Mouse (Mus musculus) megakaryocyte, embryonic 14.5 days (primary cell): ENCODE measurements around the gene Clpb. TPM values are rescaled to one million over a fixed set of nuclear protein-coding genes. Genes with fewer than 3 reads are reported as not detected.

ENCODE experiments used
- H3K27me3 ChIP-seq: replicated peaks from 2 replicates; pipeline ENCODE3; 2012; ENCODE audit warnings: inconsistent platforms
- H3K36me3 ChIP-seq: replicated peaks from 2 replicates; pipeline ENCODE3; 2012; ENCODE audit warnings: low read length, inconsistent platforms, mixed read lengths
- H3K4me1 ChIP-seq: 2 replicates; pipeline ENCODE4 v1.6.1; 2012; ENCODE audit warnings: inconsistent platforms
- H3K4me3 ChIP-seq: replicated peaks from 2 replicates; pipeline ENCODE3; 2012; ENCODE audit warnings: moderate library complexity, mild to moderate bottlenecking, inconsistent platforms
- H3K9me3 ChIP-seq: 2 replicates; pipeline ENCODE4 v1.6.1; 2012; ENCODE audit warnings: inconsistent platforms
- FLI1 ChIP-seq: IDR thresholded peaks from 2 replicates; pipeline ENCODE4 v1.6.1; 2012; ENCODE audit warnings: low read length, inconsistent platforms, mixed read lengths
- GATA1 ChIP-seq: IDR thresholded peaks from 3 replicates; pipeline ENCODE4 v1.6.1; 2012; ENCODE audit warnings: mixed read lengths, low read length, inconsistent platforms, borderline replicate concordance
- polyA plus RNA-seq: library from polyadenylated mRNA; stranded (reverse); fragments of >175 nt; gene quantifications from 2 replicates; pipeline ENCODE4 v1.2.3, GENCODE M21; 2012; ENCODE audit warnings: low replicate concordance; ENCODE audit not compliant: insufficient read depth

The Clpb gene
- polyA plus RNA-seq, 1 experiment: 18.4 TPM

DNA sequence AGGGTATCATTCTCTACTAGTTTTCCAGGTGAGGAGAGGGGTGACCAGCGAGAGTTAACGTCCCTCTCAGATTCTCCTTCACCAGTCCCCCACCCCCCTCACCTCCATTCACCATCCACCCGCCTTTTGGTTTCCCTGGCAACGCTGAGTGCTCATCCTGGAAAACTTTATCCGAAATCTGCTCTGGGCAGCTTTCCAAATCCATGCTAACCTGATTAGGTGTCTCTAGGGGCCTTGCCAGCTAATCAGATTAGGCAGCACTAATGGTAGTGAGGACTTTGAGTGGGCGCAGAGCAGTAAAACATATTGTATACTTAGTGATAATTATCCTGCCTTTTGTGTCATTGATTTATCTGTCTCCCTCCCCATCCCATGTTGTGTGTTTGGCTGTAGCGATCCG is 109.3 kb downstream of the Clpb start:
- Histone ChIP-seq H3K36me3 (peaks cover 59% of the 10 kb centered on the region), H3K4me3 (no peak overlapping the region), H3K9me3 (no peaks in the 10 kb centered on the region), H3K4me1 (peaks cover 10% of the 10 kb centered on the region), H3K27me3 (no peaks in the 10 kb centered on the region)
- no peak for TF ChIP-seq FLI1
- no peak for TF ChIP-seq GATA1

DNA sequence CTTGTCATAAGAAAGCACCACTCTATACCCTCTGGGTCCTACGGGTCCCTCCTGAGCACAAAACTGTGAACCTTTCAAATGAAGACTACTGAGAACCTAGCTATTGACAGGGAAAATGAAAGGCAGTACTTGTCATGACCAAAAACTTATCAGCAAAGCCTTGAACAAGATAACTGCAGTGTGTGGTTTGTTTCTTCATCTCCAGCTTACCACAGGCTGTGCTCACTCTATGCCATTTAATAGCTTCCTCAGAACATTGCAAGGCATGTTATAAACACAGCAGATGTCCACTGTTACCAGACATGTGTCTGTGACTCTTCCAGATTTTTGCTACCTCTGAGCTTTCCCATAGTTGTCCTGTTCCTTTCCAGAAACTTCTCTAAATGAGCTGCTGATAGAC is 113.6 kb downstream of the Clpb start:
- no peak overlapping the region for H3K4me3 ChIP-seq
- no peaks in the 10 kb centered on the region for H3K27me3 ChIP-seq
- TF ChIP-seq GATA1: no peak
- TF ChIP-seq FLI1: no peak
- H3K4me1 ChIP-seq: peaks cover 4% of the 10 kb centered on the region
- H3K9me3 ChIP-seq: no peaks in the 10 kb centered on the region
- H3K36me3 ChIP-seq: peaks cover 79% of the 10 kb centered on the region

- Histone ChIP-seq H3K27me3 (peaks cover 87% of the 10 kb centered on the region), H3K4me3 (no peak within 1 kb of the TSS)
Measured at GRCm38 (mm10) chr7:101817861-101818401, 154.5 kb downstream of the Clpb start, which contains the start of gene Phox2a. Gene Phox2a, plus strand, starts transcription at chr7:101818313.

GRCm38 (mm10) chr7:101820295-101821030 is 157.0 kb downstream of the Clpb start:
- H3K4me3 ChIP-seq: peak overlapping the region; percentile 87

More at GRCm38 (mm10) chr7:101817861-101818401, 154.5 kb downstream of the Clpb start, which contains the start of gene Phox2a:
- H3K36me3 ChIP-seq: no peaks in the 10 kb centered on the region
- H3K4me1 ChIP-seq: peaks cover 40% of the 10 kb centered on the region
- TF ChIP-seq GATA1: no peak
- TF ChIP-seq FLI1: no peak
- H3K9me3 ChIP-seq: peaks cover 24% of the 10 kb centered on the region

DNA sequence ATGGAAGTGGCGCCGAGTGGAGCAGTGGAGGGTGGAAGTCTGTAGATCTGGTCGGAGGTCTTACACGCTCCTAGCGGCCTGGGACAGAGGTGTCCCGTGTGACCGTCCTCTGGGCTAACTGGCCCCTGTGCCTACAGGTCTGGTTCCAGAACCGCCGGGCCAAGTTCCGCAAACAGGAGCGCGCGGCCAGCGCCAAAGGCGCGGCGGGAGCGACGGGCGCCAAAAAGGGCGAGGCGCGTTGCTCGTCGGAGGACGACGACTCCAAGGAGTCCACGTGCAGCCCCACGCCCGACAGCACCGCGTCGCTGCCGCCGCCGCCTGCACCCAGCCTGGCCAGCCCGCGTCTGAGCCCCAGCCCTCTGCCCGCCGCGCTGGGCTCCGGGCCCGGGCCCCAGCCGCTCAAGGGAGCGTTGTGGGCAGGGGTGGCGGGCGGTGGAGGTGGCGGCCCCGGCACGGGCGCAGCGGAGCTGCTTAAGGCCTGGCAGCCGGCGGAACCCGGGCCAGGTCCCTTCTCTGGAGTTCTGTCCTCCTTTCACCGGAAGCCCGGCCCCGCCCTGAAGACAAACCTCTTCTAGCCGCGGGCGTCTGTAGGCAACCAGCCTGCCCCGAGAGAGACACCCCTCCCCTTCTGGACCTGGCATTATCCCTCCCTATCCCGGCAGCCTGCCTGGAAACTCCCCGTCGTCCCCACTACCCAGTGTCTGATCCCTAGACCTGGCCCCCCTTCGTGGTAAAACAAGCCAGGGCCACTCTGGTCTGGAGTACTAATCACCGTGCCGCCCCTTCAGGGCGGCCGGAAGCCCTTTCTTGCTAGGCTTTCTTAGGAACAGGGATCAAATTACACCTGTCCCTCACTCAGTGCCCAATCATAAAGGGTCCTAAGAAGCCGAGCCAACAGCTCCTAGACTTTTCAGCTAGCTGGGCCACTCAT is 158.4 kb downstream of the Clpb start:
- H3K36me3 ChIP-seq: peaks cover 35% of the 10 kb centered on the region
- TF ChIP-seq FLI1: no peak
- H3K27me3 ChIP-seq: peaks cover 83% of the 10 kb centered on the region
- H3K9me3 ChIP-seq: peaks cover 5% of the 10 kb centered on the region; the same call in 1 of the 2 replicates
- peaks cover 40% of the 10 kb centered on the region for H3K4me1 ChIP-seq
- peak overlapping the region; percentile 89 for H3K4me3 ChIP-seq

More at GRCm38 (mm10) chr7:101820295-101821030, 157.0 kb downstream of the Clpb start:
- peaks cover 40% of the 10 kb centered on the region for H3K4me1 ChIP-seq
- H3K27me3 ChIP-seq: peaks cover 86% of the 10 kb centered on the region
- peaks cover 21% of the 10 kb centered on the region for H3K36me3 ChIP-seq
- H3K9me3 ChIP-seq: peaks cover 5% of the 10 kb centered on the region; the same call in 1 of the 2 replicates
- TF ChIP-seq FLI1: no peak
- TF ChIP-seq GATA1: no peak

DNA sequence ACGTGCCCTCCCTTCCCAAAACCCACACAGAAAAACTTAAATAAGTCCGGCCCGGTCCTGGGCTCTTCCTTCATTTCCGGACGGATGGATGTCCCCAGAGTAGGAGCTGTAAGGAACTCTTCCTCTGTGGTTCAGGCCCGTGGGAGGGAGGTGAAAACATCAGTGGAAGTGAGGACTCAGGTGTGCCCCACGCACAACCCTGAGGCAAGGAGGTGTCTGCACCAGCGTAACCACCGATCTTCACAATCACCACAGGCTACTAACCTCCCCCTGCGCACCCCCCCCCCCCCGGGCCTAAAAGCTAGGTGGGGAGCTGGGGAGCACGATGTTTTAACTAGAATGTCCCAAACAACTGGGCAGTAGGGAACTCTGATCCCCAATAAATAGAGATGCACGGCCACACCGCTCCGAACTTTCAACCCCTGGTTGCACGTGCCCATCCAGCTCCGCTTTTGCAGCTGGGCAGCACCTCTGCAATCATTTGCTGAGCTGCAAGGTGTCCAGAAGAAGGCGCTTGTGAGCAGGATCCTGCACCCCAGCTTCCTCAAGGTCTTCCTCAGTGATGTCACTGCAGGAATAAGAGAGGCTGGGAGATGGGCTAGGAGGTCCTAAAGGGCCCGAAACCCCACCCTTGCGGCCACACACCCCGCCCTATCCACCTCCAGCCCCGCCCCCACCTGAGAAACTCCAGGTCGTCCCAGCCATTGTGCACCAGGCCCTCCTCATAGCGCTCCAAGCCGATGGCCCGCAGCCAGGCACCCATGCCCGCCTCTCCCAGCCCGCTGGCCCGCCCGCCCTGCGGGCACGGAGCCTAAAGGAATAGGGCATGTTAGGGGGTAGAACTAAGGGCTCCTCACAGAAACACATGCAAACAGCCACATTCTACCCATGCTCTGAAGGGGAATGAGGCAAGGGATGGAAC is 159.7 kb downstream of the Clpb start:
- no peak overlapping the region for H3K4me3 ChIP-seq
- H3K27me3 ChIP-seq: peaks cover 70% of the 10 kb centered on the region
- H3K36me3 ChIP-seq: peaks cover 48% of the 10 kb centered on the region
- peaks cover 5% of the 10 kb centered on the region; the same call in 1 of the 2 replicates for H3K9me3 ChIP-seq
- no peak for TF ChIP-seq FLI1
- TF ChIP-seq GATA1: no peak
- peaks cover 28% of the 10 kb centered on the region for H3K4me1 ChIP-seq

GRCm38 (mm10) chr7:101823758-101824630 is 160.6 kb downstream of the Clpb start:
- Histone ChIP-seq H3K36me3 (peaks cover 57% of the 10 kb centered on the region), H3K9me3 (peaks cover 1% of the 10 kb centered on the region; the same call in 1 of the 2 replicates), H3K4me1 (peaks cover 23% of the 10 kb centered on the region), H3K27me3 (peaks cover 61% of the 10 kb centered on the region), H3K4me3 (no peak overlapping the region)
- TF ChIP-seq GATA1: no peak
- no peak for TF ChIP-seq FLI1

GRCm38 (mm10) chr7:101830373-101830772 is 166.9 kb downstream of the Clpb start:
- Histone ChIP-seq H3K27me3 (peaks cover 24% of the 10 kb centered on the region), H3K36me3 (peaks cover 99% of the 10 kb centered on the region), H3K4me3 (no peak overlapping the region)

More at GRCm38 (mm10) chr7:101830373-101830772, 166.9 kb downstream of the Clpb start:
- H3K4me1 ChIP-seq: peaks cover 7% of the 10 kb centered on the region
- H3K9me3 ChIP-seq: peaks cover 10% of the 10 kb centered on the region; the same call in 1 of the 2 replicates
- TF ChIP-seq FLI1 (no peak), GATA1 (no peak)
